Mouse (Mus musculus) T-cell, adult 2 months (primary cell): ENCODE measurements around the gene Pigl.

Experiments used
- DNase-seq: peaks from one replicate; pipeline ENCODE4 v3.0.0; 2022; ENCODE audit warnings: low spot score

The Pigl gene

GRCm38 (mm10) chr11:62558961-62559646, 100.8 kb downstream of the Pigl start:
- DNase-seq, result no peak

DNA sequence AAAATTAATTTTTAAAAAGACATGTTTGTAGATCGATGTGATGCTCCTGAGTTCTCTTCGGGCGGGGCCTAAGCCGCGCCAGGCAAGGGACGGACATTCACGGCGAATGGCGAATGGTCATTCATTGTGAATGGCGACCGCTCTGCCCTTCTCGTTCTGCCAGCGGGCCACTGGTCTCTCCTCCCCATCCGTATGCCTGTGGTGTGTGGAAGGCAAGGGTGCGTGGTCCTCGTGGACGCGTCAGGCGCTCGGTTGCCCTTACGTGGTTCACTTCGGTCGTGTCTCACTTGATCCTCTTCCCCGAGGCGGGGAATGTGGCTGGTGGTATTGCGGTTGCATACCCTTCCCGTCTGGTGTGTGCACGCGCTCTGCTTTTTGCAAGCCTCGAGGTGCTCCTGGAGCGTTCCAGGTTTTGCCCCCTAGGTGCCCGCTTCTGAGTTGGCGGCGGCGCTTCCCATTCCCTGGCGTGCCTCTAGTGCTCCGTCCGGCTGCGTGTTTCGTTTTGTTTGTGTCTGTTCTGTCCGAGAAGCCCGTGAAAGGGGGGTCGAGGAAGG, 102.3 kb downstream of the Pigl start:
- DNase-seq, result no peak

DNA sequence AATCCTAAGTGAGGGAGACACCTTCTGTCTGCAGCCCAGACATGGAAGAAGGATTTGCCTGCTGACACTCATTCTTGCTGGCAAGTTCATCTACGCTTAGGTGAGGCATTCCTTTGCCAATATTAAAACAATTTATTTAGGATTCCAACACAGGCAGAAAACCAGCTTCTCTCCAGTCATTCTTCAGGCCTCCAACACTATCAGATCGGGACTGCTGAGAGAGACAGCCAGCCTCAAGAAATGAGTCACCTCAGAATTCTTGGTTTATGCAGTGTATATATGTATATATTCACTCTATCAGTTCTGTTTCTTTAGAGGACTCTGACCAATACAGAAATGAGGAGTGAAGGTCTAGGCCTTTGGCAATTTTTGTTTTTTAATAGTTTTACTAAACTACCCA, 105.3 kb downstream of the Pigl start:
- DNase-seq, result no peak
